ENCODE assay signal across 8 mouse cellular contexts in the genomic region with DNA sequence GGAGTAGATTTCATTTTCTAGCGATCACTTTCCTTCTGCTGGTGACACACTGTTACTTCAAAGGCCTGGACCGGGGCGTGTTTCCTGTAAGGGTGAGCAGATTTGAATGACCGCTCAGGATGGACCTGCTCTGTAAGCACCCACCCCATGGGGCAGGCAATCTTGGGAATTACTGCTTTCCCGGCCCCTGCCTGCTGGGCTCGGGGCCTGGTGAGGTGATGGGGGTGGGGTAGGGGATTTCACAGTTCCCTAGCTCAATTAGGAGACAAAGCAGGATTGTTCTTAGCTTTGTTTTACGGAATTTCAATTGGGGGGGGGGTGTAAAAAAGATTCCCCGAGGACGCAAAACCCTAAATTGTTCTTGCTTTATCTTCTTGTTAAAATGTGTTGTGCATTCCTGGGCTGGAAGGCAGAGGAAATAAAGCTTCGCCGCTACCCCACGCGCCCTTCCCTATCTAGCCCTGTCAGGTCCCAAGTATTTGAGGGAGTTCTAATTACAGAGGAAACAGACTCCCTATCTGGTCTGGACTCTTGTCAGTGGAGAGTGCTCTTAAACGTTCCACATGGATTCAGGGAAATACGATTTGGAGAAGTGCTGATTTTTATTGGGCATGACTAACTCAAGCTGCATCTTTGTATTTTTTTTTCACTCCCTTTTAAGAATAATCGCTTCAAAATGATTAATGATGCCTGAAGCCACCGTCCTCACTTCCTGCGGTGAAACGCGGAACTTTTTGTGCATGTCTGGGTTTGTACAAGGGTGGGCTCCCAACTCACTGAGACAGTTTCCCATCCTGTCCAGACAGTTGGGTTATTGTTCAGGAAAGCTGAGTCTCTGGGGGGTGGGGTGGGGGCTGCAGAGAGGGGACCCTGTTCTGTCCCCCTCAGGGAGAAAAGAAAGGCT.
DNase-seq lines count a peak whose midpoint lies in the region; ATAC-seq and TF ChIP-seq lines count a peak whose summit lies in the region.

No protein-coding gene starts in this region.

- H3K4me1 ChIP-seq in heart, adult 2 months (ENCODE audit: control insufficient read depth, insufficient read depth, low read length), result peaks cover 2% of the 10 kb centered on the region; the same call in 1 of the 2 replicates
- H3K4me1 ChIP-seq in neural tube, embryonic 13.5 days (replicated peaks), result peaks cover 61% of the 10 kb centered on the region

- TF ChIP-seq CTCF in heart, adult 2 months (IDR thresholded peaks at IDR 0.05), result no peak; the same call in 1 of the 2 replicates

- no peaks in the 10 kb centered on the region for H3K79me2 ChIP-seq in heart, adult 2 months (replicated peaks; ENCODE audit: control insufficient read depth, insufficient read depth, low read length)

- intact Hi-C loops in heart, adult 2 months (cut with DNase I), result loop anchor here (5.0 kb wide), 2 partner anchors 193 to 502 kb away; a partner anchor contains a TSS

- no peaks in the 10 kb centered on the region for H3K9me3 ChIP-seq in neural tube, embryonic 13.5 days

- H3K4me2 ChIP-seq in neural tube, embryonic 13.5 days, result peak overlapping the region; percentile 64

- DNase-seq in CD4-positive, CD25-positive, alpha-beta regulatory T cell, adult 2 months (ENCODE audit: low read depth, low spot score), result peak; percentile 22
- DNase-seq in R1 (ENCODE audit: low read depth, low spot score), result peak; percentile 79
- DNase-seq in heart, adult 2 months, result peak in 1 of 2 experiments; percentile 21
- DNase-seq in kidney, postnatal 14 days, result peak; percentile 36
- DNase-seq in ovary, postnatal 36 days (ENCODE audit: low spot score), result no peak
- DNase-seq in right cerebral cortex, adult 2 months (ENCODE audit: low spot score in 2 of 2), result no peak
- no peak for DNase-seq in lung, postnatal 25 days (ENCODE audit: low spot score)

- no peak for TF ChIP-seq EP300 in heart, adult 2 months (IDR thresholded peaks at IDR 0.05; ENCODE audit: insufficient read depth, low read depth, low read length)

- H3K27ac ChIP-seq in heart, adult 2 months, result peak overlapping the region; percentile 18
- H3K27ac ChIP-seq in neural tube, embryonic 13.5 days (replicated peaks), result peak overlapping the region; percentile 82

- H3K9ac ChIP-seq in heart, adult 2 months (ENCODE audit: low read depth, low read length), result no peak overlapping the region
- H3K9ac ChIP-seq in neural tube, embryonic 13.5 days, result peak overlapping the region; percentile 69

- H3K36me3 ChIP-seq in heart, adult 2 months (ENCODE audit: control insufficient read depth, insufficient read depth, low read length), result no peaks in the 10 kb centered on the region
- H3K36me3 ChIP-seq in neural tube, embryonic 13.5 days, result no peaks in the 10 kb centered on the region

- 8% methylated on average over 20 of the region's 20 CpGs for WGBS in heart, adult 2 months
- 2% methylated on average over 20 of the region's 20 CpGs for WGBS in neural tube, embryonic 13.5 days

- H3K4me3 ChIP-seq in heart, adult 2 months, result peak overlapping the region; percentile 40
- peak overlapping the region; percentile 32 for H3K4me3 ChIP-seq in neural tube, embryonic 13.5 days

- no peak for TF ChIP-seq POLR2A in heart, adult 2 months (IDR thresholded peaks at IDR 0.05; ENCODE audit: insufficient read depth, low read depth, low read length)

- H3K27me3 ChIP-seq in heart, adult 2 months (ENCODE audit: control insufficient read depth, insufficient read depth, low read length), result no peaks in the 10 kb centered on the region
- no peaks in the 10 kb centered on the region for H3K27me3 ChIP-seq in neural tube, embryonic 13.5 days

- ATAC-seq in neural tube, embryonic 13.5 days (ENCODE audit: low read depth), result peak; percentile 64

Comparison
In these comparisons a context has a peak if more than half of its experiments do, and no peak if none do; other contexts are left out.
1. DNase-seq: peak in CD4-positive, CD25-positive, alpha-beta regulatory T cell, adult 2 months (single experiment), R1 (single experiment) and kidney, postnatal 14 days (single experiment); none in ovary, postnatal 36 days (single experiment), right cerebral cortex, adult 2 months (0 of 2) and lung, postnatal 25 days (single experiment).